Mouse (Mus musculus) liver, embryonic 11.5 days (tissue): ENCODE data around the gene Med11. TPM values are rescaled to one million over a fixed set of nuclear protein-coding genes. Genes with fewer than 3 reads are reported as not detected.

Experiments used
- ATAC-seq: fragments of 200-750 bp; cut with Nextera tagmentation; replicated peaks from 2 replicates; pipeline ENCODE4 v1.8.0; 2017; ENCODE audit warnings: moderate number of reproducible peaks, mild to moderate bottlenecking, moderate TSS enrichment, moderate library complexity; ENCODE audit not compliant: low FRiP score
- DNase-seq: peaks from one replicate; pipeline ENCODE4 v3.0.0-alpha.2; 2017; ENCODE audit warnings: low spot score
- H3K27ac ChIP-seq: fragments of 300-500 bp; sonication (generic); 2 replicates; pipeline ENCODE4 v1.5.1; 2014; ENCODE audit warnings: mild to moderate bottlenecking, low read depth, low read length, control low read depth
- H3K27me3 ChIP-seq: fragments of 300-500 bp; sonication (generic); replicated peaks from 2 replicates; pipeline ENCODE4 v1.6.1; 2014; ENCODE audit warnings: low read length, mixed read lengths; ENCODE audit not compliant: control insufficient read depth, insufficient read depth
- H3K36me3 ChIP-seq: fragments of 300-500 bp; sonication (generic); 2 replicates; pipeline ENCODE4 v1.6.1; 2014; ENCODE audit warnings: mild to moderate bottlenecking, low read length, moderate library complexity, mixed read lengths; ENCODE audit not compliant: control insufficient read depth, insufficient read depth
- H3K4me1 ChIP-seq: fragments of 300-500 bp; sonication (generic); replicated peaks from 2 replicates; pipeline ENCODE4 v1.6.1; 2014; ENCODE audit warnings: low read length, mixed read lengths; ENCODE audit not compliant: control insufficient read depth, insufficient read depth
- H3K4me2 ChIP-seq: fragments of 300-500 bp; sonication (generic); 2 replicates; pipeline ENCODE4 v1.6.1; 2014; ENCODE audit warnings: mild to moderate bottlenecking, control low read depth, moderate library complexity
- H3K4me3 ChIP-seq: fragments of 300-500 bp; sonication (generic); 2 replicates; pipeline ENCODE4 v1.5.1; 2014; ENCODE audit warnings: low read depth, low read length, control low read depth
- H3K9ac ChIP-seq: fragments of 300-500 bp; sonication (generic); 2 replicates; pipeline ENCODE4 v1.6.1; 2014; ENCODE audit warnings: low read depth, low read length, control low read depth
- H3K9me3 ChIP-seq: fragments of 300-500 bp; sonication (generic); 2 replicates; pipeline ENCODE4 v1.6.1; 2016; ENCODE audit warnings: low read length, inconsistent platforms, mixed read lengths; ENCODE audit not compliant: control insufficient read depth
- WGBS: fragments of 180-500 bp; shearing (Covaris S2); extraction: QIAGEN DNeasy Blood & Tissue Kit; methylation state at CpG from one replicate; pipeline ENCODE4 v1.1.7; 2014; 5-methylcytosine and 5-hydroxymethylcytosine counted together
- polyA plus RNA-seq: library from polyadenylated mRNA; unstranded; fragments of >200 nt; fragmentation: Nextera tagmentation; extraction: Ambion mirVana; gene quantifications from 2 replicates; pipeline ENCODE4 v1.2.1, GENCODE M21; 2014

The Med11 gene
- polyA plus RNA-seq, result 33.8 and 36.2 TPM in 2 replicates

GRCm38 (mm10) chr11:70451797-70452498 is at the start of gene Med11:
Gene Med11 (plus strand): TSS chr11:70451919.
- Histone ChIP-seq H3K4me1 (peaks cover 12% of the 10 kb centered on the region; the same call in 1 of the 2 replicates), H3K4me3 (peak within 1 kb of the TSS; percentile 67), H3K9ac (peak within 1 kb of the TSS; percentile 76), H3K4me2 (peak within 1 kb of the TSS; percentile 82), H3K9me3 (no peaks in the 10 kb centered on the region), H3K36me3 (0 out of 2 replicates have a peak, but pooled peaks cover 2% of the 10 kb centered on the region), H3K27me3 (no peaks in the 10 kb centered on the region), H3K27ac (peak within 1 kb of the TSS; percentile 82)
- under 1% methylated on average over 46 of the region's 46 CpGs for WGBS
- peak; percentile 98 for DNase-seq
- peak; percentile 98 for ATAC-seq

- WGBS, result 75% methylated on average over 2 of the region's 2 CpGs
- no peak for ATAC-seq
Measured at GRCm38 (mm10) chr11:70403598-70403997, 48.1 kb upstream of the Med11 start.

GRCm38 (mm10) chr11:70409594-70410296 is 42.0 kb upstream of the Med11 start, which contains the start of gene Pelp1:
Gene Pelp1 (minus strand): TSS chr11:70410031.
- H3K27me3 ChIP-seq, result no peaks in the 10 kb centered on the region
- peaks cover 5% of the 10 kb centered on the region; the same call in 1 of the 2 replicates for H3K36me3 ChIP-seq
- H3K27ac ChIP-seq, result peak within 1 kb of the TSS; percentile 69
- H3K4me3 ChIP-seq, result peak within 1 kb of the TSS; percentile 96
- H3K4me2 ChIP-seq, result peak within 1 kb of the TSS; percentile 80
- ATAC-seq (peak; percentile 94), DNase-seq (peak; percentile 95)
- peak within 1 kb of the TSS; percentile 97 for H3K9ac ChIP-seq
- H3K4me1 ChIP-seq, result peaks cover 19% of the 10 kb centered on the region
- under 1% methylated on average over 59 of the region's 59 CpGs for WGBS
- H3K9me3 ChIP-seq, result no peaks in the 10 kb centered on the region

More at GRCm38 (mm10) chr11:70403598-70403997, 48.1 kb upstream of the Med11 start:
- peaks cover 10% of the 10 kb centered on the region for H3K4me1 ChIP-seq
- DNase-seq, result no peak
- peak overlapping the region; percentile 8; the same call in 1 of the 2 replicates for H3K4me2 ChIP-seq
- no peaks in the 10 kb centered on the region for H3K27me3 ChIP-seq
- H3K4me3 ChIP-seq, result no peak overlapping the region
- H3K9me3 ChIP-seq, result no peaks in the 10 kb centered on the region
- H3K36me3 ChIP-seq, result peaks cover 31% of the 10 kb centered on the region
- no peak overlapping the region for H3K27ac ChIP-seq
- H3K9ac ChIP-seq, result no peak overlapping the region

- WGBS, result 53% methylated on average over 6 of the region's 6 CpGs
- peak overlapping the region; percentile 69 for H3K27ac ChIP-seq
- no peaks in the 10 kb centered on the region; the same call in 1 of the 2 replicates for H3K27me3 ChIP-seq
- H3K9ac ChIP-seq, result peak overlapping the region; percentile 97
- H3K4me2 ChIP-seq, result peak overlapping the region; percentile 80
- peak overlapping the region; percentile 96 for H3K4me3 ChIP-seq
- DNase-seq, result no peak
- H3K36me3 ChIP-seq, result peaks cover 3% of the 10 kb centered on the region; the same call in 1 of the 2 replicates
- peak; percentile 39; the same call in 1 of the 2 replicates for ATAC-seq
- peaks cover 19% of the 10 kb centered on the region for H3K4me1 ChIP-seq
- no peaks in the 10 kb centered on the region for H3K9me3 ChIP-seq
Measured at GRCm38 (mm10) chr11:70410297-70410643, 41.4 kb upstream of the Med11 start.

- no peak overlapping the region for H3K4me3 ChIP-seq
- no peak overlapping the region for H3K4me2 ChIP-seq
- DNase-seq, result no peak
- H3K36me3 ChIP-seq, result no peaks in the 10 kb centered on the region
- peaks cover 17% of the 10 kb centered on the region for H3K4me1 ChIP-seq
- no peaks in the 10 kb centered on the region for H3K9me3 ChIP-seq
- H3K9ac ChIP-seq, result no peak overlapping the region
- no peak for ATAC-seq
- H3K27ac ChIP-seq, result no peak overlapping the region
- WGBS, result 76% methylated on average over 5 of the region's 5 CpGs
- no peaks in the 10 kb centered on the region; the same call in 1 of the 2 replicates for H3K27me3 ChIP-seq
Measured at GRCm38 (mm10) chr11:70412591-70412990, 39.1 kb upstream of the Med11 start.

GRCm38 (mm10) chr11:70413961-70414360 is 37.8 kb upstream of the Med11 start:
- H3K4me1 ChIP-seq, result peaks cover 6% of the 10 kb centered on the region
- no peak overlapping the region for H3K27ac ChIP-seq
- H3K36me3 ChIP-seq, result no peaks in the 10 kb centered on the region
- no peaks in the 10 kb centered on the region; the same call in 1 of the 2 replicates for H3K27me3 ChIP-seq
- no peaks in the 10 kb centered on the region for H3K9me3 ChIP-seq
- H3K4me2 ChIP-seq, result no peak overlapping the region
- peak; percentile 66 for DNase-seq
- 9% methylated on average over 3 of the region's 3 CpGs for WGBS
- H3K4me3 ChIP-seq, result no peak overlapping the region
- no peak overlapping the region for H3K9ac ChIP-seq
- no peak for ATAC-seq

- Histone ChIP-seq H3K4me3 (no peak overlapping the region), H3K4me1 (no peaks in the 10 kb centered on the region), H3K9ac (no peak overlapping the region), H3K27me3 (no peaks in the 10 kb centered on the region; the same call in 1 of the 2 replicates), H3K36me3 (no peaks in the 10 kb centered on the region), H3K9me3 (no peaks in the 10 kb centered on the region), H3K4me2 (no peak overlapping the region), H3K27ac (no peak overlapping the region)
- no peak for ATAC-seq
- DNase-seq, result no peak
- 56% methylated on average over 4 of the region's 4 CpGs for WGBS
Measured at GRCm38 (mm10) chr11:70418199-70418598, 33.5 kb upstream of the Med11 start.

- H3K27ac ChIP-seq, result no peak overlapping the region
- 58% methylated on average over 5 of the region's 5 CpGs for WGBS
Measured at GRCm38 (mm10) chr11:70419486-70419885, 32.2 kb upstream of the Med11 start.

More at GRCm38 (mm10) chr11:70419486-70419885, 32.2 kb upstream of the Med11 start:
- Histone ChIP-seq H3K9ac (no peak overlapping the region), H3K4me3 (no peak overlapping the region), H3K9me3 (no peaks in the 10 kb centered on the region), H3K27me3 (no peaks in the 10 kb centered on the region; the same call in 1 of the 2 replicates), H3K4me1 (no peaks in the 10 kb centered on the region), H3K4me2 (no peak overlapping the region), H3K36me3 (no peaks in the 10 kb centered on the region)
- ATAC-seq, result no peak
- no peak for DNase-seq
